Mouse (Mus musculus) urinary bladder, adult 2 months (tissue): Measurements from ENCODE around the gene Elmo1. TPM values are rescaled to one million over a fixed set of nuclear protein-coding genes. Genes with fewer than 3 reads are reported as not detected.

ENCODE experiments used
- DNase-seq: peaks from one replicate; pipeline ENCODE4 v3.0.0; 2022; ENCODE audit warnings: low spot score
- polyA plus RNA-seq: library from polyadenylated mRNA; depleted of rRNA; stranded (reverse); fragments of >200 nt; gene quantifications from 2 replicates; pipeline ENCODE4 v1.2.3, GENCODE M21; 2012

Gene Elmo1
- polyA plus RNA-seq, 1 experiment = 9.8 TPM

DNA sequence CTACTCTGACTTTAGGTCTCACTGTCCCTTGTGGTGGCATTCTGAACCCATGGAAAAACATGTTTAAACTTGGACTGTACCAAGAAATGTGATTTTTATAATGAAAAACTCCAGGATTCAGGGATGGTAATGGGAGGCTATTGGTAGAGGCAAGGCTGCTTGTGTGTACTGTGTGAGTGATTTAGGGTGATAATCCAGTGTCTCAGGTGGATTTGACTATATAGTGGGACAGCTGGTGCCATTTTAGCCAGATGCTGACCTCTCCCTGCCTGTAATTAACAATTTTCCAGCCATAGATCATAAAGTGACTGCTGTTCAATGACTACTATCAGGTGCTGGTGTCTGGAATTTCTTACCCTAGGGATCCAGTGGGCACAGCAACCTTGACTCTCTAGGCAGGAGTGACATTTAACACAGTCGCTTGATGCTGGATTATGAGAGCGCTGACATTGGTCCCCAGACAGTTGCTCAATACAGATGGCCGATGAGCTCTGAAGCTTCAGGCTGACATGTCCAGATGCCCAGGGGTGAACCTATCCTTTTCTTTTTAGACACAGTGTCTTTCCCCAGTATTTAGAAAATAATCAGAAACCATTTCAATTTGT lies 228.3 kb downstream of the Elmo1 start:
- no peak for DNase-seq

DNA sequence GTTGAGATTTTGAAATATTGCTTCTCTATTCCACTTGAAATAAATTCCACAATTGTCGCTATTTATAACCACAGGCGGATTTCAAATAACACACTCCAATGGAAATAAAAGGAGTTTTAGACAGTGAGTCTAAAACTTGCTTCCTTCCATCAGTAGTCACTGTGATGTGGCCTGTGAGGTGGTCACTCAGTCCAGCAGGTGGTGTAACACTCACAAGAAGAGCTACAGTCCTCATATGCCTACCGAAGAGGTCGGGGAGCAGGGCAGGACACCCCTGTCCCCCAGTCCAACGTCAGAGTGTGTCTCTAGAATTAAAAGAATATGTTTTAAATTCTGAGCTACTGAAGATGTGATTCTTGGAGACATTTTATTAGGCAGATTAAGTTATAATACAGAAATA lies 229.8 kb downstream of the Elmo1 start:
- no peak for DNase-seq

DNA sequence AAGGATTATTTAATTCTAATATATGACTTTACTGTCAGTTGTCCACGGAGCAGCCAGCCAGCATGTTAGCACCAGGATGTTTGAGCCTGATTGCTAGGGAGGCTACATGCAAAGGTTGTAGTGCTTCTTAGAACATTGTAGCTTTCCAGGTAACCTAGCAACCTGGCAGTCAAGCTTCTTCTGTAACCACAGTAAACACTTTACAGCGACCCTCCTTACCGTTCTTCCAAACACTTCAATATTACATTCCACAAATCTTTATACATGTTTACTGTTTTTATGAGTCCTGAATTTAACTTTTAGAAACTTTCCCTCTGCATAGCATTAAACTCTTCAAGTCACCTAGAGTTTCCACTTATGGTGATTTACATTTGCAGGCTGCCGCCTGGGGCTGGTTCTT lies 233.1 kb downstream of the Elmo1 start:
- DNase-seq = no peak

DNA sequence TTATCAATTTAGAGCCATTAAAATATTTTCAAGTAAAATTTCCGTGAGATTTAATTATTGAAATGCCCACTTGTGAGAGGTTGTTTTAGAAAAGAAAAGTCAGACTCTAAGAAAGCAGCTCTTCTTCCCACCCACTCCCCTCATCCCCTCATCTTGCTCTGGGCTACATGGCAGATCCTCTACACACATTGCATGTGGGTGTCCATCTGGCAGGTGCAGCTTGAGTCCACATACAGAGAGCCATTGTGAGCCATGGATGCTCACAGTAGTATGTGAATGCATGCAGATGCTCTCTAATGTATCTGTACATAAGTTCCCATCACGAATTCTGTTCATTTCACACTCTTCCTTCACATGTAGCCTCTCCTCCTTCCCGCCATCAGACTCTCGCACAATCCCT lies 236.7 kb downstream of the Elmo1 start:
- DNase-seq = no peak

DNA sequence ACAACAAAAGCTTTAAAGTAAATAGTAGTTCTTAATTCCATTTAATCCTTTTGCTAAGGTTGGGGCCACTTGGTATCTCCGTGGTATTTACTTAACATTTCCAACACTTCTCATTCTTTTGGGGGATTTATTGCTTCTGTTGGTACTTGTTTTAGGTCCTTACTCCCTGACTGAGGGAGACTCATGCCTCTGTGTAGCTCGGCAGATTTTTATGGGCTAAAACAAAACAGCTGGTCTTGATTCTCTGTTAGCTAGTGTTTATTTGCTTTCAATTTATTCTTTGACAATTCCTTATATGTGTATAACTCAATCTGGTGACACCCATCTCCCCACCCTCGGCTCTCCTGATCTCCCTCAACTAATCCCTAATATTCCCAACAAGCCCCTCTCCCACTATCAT lies 237.6 kb downstream of the Elmo1 start:
- DNase-seq = no peak

DNA sequence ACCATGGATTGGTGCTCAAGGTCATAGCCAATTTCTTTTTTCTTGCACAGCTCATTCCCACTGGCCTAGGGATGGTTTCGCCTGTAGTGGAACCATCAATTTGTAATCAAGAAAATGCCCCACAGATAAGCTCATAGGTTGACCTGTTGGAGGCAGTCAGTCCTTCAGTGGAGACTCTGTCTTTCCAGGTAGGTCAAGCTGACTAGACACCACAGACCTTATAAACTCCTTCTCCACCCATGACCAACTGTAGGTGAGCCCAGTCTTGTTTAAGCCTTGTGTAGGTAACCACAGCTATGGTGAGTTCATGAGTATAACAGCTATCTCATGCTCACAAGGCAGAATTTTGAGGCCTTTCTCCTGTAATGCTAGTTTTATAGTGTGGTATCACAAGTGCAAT lies 238.3 kb downstream of the Elmo1 start:
- DNase-seq = no peak

DNA sequence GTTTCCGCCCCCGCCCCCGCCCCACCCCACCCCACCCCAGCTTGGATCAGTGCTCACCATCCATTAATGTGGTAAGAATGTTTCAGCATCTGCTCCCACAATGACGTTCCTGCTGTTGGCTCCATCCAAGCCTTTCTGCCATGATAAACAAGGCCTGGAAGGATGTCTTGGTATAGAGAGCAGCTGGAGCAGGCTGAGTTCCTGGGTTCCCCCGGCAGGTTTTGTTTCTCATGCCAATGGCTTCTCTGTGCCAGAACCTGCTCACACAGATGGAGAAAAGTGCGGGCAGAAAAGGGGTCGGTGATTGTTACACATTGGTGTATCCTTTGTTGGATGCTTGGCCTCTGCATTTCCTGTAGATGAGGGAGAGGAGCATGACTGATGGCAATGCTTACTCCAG lies 240.6 kb downstream of the Elmo1 start:
- DNase-seq = no peak

DNA sequence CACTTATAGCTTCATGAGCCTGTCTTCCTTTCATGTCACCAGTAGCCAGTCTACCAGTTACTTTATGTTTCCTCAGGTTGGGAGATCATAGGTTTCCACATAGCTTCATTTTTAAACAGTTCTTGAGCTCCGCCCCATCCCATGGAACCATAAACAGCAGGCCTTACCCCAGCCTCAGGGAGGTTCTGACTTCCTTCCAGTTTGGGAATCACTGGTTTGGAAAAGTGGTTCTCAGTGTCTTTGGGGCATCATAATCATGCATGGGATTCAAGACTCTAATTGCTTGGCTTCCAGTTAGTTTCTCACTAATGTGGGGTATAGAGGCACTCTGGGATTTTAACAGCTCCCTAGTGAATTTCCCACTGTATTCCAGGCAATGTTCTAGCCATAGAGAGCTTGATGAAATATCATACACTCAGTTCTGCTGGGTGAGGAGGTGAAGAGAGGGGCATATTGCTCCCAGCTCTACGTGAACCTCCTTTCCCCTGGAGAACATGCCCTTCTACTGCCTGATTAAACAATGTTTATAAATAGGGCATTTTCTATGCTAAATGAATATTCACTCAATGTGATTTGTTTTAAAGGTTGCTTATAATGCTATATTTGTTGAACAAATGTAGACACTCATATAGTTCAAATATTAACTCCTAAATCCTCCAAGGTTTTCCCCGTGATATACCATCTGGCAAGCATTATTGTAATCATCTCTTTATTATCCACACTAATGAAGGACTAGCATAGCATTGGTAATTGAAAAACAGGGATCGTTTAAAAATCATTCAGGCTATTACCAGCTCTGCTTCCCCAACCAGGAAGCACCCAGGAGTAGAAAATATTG lies 244.9 kb downstream of the Elmo1 start:
- DNase-seq = no peak

DNA sequence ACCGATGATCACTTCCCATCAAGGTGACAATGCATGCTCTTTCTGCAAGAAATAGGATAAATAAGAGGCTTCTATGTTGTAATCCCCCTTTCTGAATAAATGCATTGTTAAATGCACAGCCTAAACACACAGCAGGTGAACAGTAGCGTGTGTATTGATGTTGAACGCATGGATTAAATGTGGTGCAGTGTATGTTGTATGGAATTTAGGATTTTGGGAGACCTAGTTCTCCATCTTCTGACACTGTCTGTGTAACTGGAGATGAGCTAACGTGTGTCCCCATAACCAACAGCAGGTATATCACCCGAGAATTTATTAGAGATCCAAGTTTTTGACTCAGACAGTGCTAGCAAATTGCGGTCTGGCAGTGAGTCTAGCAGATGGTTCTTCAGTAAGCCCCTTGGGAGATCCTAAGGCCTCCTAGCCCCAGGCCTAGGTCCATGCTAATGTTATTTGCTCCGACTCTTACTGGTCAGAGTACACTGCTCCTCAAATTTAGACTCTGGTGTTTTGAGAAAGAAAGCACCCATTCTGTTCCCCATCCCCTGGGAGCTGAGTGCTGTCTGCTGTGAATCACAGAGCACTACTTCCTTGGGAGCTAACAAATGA lies 245.6 kb downstream of the Elmo1 start:
- DNase-seq = no peak

DNA sequence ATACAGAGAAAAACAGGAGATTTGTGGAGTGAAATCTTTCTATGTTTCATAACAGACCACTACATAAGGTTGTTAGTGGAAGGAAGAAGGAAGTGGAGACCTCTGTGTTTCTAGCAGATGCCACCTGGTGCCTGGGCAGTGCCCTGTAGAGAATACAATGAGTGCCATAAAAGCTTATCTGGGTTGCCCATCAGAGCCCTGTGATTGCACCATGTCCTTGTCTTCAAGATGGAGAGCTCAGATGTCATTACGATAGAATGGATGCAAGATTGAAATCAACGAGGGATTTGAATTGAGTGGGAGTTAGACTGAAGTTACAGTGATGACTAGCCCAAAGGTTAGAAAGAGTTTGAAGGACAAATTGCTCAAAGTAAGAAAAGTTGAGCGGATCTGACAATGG lies 252.5 kb downstream of the Elmo1 start:
- no peak for DNase-seq

DNA sequence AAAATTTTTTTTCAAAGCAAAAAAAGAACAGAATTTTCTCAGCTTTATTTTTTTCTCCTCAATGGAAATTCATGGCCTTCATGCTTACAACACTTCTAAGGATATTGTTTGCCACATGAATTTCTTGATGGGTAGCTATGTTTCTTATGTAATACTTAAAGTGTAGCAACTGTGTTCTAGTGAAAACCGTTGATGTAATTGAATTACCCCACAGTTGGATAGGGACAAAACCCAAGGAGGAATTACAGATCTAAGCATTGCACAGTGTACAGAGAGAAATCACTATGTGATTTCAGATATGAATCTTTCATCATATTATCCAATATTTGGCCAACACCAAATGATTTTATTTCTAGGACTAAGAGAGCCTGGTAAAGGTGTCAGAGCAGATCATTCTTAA lies 259.4 kb downstream of the Elmo1 start:
- DNase-seq = no peak

DNA sequence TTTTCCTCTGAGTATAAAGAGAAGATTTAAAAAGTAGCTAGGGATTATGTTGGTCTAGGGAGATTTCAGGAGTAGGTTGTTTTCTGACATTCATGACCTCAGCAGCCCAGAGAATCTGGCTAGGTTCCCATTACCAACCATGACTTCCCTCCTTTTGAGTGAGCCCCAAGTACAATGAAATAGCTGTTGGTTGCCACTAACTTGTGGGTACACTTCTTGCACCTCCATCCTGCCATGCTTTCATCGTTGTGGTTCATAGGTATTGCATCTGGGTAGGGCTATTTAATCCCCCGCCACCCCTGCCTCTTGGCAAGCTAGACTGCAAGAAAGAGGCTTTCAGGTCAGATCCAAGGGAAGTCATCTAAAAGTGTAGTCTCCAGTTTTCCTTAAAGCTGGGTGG lies 262.2 kb downstream of the Elmo1 start:
- DNase-seq = no peak

DNA sequence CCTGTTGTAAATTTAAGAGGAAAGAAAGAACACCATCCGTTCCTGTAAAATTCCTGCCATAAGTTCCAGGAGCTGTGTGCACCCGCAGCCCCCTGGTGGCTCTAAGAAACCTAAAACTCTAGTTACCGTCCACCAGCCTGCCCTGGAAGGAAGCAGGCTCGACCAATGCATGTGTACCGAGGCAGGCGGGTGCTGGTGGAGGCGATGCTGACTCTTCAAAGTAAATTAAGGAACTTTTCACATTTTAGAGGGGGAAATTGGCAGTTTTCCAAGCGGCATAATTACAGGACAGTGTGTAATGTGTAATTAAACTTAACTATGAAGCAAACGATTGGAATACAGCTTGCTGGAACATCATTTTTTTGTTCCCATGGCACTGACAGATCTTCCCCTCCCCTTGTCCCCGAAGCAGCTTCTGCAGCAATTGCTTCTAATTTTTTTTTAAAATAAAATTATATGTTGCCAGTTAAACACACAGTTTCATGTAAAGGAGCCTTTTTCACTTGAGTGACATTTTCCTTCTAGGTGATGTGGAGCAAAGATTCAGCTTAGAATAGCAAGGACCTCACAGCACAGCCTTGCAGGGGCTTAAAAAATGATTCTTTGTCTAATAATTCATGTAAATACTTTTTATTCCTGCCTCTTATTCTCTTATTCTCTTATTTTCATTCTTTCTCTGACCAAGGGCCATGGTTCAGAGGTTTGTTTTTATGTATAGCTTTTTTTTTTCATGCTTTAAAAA lies 263.6 kb downstream of the Elmo1 start:
- DNase-seq = no peak

DNA sequence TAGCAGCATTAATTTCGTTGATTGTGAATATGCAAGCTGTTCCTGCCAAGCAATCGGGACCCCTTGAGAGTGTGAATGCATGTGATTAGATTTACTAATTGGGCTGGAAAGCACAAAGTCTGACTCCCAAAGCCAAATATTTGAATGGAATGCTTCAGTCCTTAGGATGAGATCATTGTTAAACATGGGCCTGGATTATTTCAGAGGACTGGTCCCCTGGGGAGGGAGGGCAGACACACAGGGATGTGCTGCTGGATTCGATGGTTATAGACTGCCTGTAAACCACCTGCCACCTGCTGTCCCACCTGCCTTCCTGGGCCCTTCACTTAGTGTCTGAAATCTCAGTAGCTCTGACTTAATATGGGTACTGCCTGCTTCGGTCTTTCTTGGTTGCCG lies 264.2 kb downstream of the Elmo1 start:
- DNase-seq = no peak

DNA sequence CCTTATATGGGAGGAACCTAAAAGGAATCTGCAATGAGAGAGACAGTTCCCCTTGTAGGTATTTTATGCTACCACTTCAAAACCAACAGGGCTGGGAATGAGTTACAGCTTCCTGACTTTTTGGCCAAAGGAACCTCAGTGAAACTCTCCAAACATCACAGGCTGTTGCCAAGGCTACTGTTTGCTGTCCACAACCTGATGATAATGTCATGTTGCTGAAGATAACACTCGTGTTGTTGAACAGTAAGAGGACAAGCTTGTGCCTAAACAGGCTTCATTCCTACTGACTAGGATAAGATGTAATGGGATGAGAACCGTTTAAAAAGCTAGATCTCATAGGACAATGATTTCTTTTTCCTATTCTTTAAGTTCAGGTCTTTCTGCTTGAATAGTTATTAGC lies 272.1 kb downstream of the Elmo1 start:
- no peak for DNase-seq

DNA sequence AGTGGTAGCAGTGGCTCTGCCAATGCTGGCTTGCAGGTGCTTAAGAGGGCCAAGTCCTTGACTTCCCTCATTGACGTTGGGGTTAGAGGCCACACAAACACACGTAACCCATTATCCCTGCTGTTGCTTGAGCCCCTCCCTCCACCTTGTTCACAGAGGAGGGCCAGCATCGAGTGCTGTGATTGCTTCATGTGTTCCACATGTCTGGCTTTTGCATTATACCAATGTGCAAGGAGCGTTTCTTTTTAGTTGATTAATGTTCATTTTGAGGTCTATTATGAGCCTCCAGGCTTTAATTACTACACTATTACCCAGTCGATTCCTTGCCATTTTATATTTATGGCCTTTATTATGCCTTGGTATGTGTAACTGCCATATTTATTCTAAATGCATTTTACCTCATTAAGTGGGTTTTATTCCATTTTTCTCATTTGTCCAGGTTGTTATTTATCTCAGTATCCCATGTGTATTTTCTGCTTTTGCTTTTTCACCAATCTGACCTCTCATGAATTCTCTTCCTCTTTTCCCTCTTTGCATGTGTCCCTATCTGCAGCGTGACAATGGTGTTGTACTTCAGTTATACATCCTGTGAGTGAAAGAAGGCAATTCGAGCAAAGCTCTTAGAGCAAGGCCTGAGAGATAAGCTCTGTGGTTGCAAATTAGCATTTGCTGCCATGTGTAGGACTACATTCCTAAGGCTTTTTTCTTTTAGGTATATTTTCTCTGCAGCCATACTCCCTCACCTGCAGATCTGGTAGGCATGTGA lies 275.6 kb downstream of the Elmo1 start:
- no peak for DNase-seq

DNA sequence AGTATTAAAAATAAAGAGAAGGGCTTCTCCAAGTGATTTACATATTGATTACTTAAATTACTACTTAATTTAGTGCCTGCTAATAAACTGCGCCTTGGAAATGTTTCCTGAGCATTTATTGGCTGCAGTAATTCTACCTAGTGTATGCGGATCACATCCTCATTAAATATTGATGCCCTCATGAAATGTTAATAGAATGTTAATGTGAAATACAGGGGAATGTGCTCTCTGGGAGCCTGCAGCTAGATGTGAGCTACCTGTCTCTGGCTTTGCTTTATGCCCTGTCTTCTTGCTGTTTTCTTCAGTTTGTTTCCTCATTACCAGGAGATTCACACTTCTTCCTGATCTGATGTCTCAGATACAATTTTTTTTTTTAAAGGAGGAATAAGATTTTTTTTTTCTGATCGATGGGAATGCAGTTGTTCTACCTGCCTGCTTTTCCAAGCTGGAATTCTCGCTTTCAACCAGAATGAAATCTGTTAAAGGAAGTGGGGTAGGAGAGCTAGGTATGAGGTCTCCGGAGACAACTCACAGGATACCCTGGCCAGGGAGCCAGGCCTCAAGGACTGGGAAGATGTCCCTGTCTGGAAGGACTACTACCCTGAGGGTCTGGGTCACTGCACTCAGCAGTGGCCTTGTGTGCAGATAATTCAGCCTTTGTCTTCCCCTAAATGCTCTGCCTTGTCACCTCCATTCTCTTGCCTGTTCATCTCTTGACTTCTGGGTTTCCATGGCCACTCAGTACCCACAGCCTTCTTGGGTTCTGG lies 279.8 kb downstream of the Elmo1 start:
- no peak for DNase-seq

DNA sequence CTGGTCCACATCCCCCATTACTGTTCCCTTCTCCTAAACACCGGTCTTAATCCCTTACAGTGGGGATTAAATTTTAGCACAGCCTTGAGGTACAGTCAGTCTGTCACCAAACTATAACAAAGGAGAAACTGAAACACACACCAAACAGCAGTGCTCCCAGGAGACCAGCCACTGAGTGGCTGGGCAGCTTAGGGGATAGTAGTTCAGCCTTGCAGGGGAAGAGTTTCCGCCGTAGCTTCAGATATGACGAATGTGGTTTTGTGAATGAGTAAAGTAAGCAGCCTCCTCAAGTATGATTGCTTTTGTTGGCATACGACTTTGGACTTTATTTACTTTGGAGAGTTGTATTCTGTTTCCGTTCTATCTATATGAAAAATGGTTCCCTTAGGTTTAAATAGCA lies 281.1 kb downstream of the Elmo1 start:
- no peak for DNase-seq

DNA sequence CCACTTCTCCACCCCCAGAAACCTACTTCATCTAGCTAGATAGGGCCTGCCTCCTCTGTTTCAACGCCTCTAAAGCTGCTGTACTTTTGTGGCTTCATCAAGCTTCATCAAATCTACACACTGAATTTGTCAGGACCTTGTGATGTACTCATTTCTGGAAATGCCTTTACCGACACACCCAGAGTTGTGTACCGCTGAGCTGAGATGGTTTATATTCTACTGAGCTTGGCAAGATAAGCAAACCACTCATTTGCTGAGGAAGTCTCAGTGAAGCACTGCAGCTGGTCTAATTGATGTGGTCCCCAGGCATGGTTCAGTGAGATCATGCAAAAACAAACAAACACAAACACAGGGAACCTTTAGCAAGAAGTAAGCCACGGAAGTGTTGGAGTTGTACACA lies 281.9 kb downstream of the Elmo1 start:
- DNase-seq = no peak

DNA sequence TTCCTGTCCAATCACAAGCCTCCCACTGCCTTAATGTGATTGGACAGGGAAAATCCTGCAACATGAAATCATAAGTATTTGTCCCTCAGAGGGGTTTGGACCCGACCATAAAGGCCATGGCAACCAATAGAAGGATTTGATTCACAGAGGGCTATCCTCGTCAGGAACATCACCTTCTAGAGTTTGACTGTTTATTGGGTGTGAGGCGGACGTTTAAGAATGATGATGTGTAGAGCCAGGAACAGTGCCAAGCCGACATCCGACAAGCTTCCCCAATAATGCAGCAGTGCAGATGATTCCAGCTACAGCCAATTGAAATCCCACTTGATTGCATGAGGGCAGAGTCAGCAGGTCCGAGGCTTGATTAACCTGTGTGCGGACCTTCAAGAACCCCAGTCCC lies 288.5 kb downstream of the Elmo1 start:
- no peak for DNase-seq

DNA sequence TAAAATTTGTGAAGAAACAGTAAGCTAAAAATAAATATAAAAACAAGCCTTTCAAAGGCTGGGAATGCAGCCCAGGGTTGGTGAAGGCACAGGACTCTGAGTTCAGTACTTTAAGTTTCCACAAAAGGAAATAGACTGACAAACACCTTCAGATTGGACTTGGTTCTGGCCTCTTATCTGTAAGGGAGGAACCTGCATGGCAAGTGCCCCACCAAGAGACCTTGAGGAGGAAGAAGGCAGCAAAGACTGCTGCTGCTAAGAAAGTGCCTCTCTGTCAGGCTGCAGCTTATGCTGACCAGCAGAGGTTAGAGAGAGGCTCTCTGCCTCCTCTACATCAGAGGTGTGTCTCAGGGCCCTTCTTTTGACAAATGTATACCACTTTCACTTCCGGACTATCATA lies 293.5 kb downstream of the Elmo1 start:
- no peak for DNase-seq
